Mouse (Mus musculus): ENCODE results near the gene Ush1g.

DNA sequence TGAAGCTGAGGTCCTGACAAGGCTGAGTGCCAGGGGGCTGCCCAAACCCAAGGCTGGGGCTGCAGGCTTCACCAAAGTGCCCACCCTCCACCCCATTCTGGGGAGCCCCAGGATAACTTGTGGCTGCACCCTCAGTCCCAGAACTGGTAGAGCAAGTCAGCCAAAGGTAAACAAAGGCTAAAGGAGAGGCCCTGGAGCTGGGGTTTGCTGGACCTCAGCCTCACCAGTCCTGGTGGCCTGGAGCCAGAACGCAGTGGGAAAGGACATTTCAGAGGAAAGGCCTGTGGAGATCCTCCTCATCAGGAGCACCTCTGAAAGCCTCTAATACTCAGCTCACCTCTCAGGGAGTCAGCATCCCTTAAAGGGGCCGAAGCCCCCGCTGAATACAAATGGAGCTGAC is 42.3 kb upstream of the Ush1g start:
- TF ChIP-seq CEBPB (IDR thresholded peaks at IDR 0.05; ENCODE audit: insufficient read depth, poor library complexity, severe bottlenecking), result no peak
- TF ChIP-seq USF1 (IDR thresholded peaks at IDR 0.05; ENCODE audit: low read depth), result no peak
- no peak for TF ChIP-seq POLR2AphosphoS2 (IDR thresholded peaks at IDR 0.05; ENCODE audit: insufficient read length, low read depth)
